Mouse (Mus musculus) retina, postnatal 1 day (tissue): ENCODE measurements around the gene Hic1.

Source experiments
- DNase-seq: peaks from one replicate; pipeline ENCODE4 v3.0.0-alpha.2; 2012

Gene Hic1

DNA sequence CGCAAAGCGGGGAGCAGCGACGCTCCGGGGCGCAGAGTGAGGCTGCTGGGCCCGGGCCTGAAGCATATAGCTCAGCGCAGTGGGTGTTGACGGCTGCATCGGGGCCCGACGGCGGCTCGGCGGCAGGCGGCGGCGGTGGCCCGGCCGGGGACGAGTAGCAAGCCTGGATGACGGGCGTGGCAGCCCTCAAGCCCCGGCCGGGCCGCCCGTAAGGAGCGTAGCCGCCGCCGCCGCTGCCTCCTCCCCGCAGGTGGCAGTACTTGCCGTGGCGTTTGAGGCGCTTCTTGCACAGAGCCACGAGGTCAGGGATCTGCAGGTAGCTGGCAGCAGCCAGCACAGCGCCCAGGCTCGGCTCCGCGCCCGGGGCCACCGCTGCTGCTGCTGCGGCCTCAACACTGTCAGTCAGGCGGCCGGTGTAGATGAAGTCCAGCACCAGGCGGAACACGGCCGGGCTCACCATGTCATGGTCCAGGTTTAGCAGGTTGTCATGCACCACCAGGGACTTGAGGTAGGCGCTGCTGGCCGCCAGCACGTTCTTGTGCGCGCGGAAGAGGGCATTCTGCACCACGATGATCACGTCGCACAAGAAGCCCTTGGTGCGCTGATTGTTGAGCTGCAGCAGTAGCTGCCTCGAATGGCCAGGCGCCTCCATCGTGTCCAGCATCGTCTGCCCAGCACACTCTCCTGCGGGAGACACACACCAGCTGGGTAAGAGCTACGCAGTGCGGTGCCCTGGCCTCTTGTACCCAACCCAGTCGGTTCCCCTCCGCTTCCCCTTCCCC, 2.3 kb downstream of the Hic1 start:
- peak; percentile 36 for DNase-seq

GRCm38 (mm10) chr11:75166193-75166842, 3.0 kb downstream of the Hic1 start:
- DNase-seq = peak; percentile 9

DNA sequence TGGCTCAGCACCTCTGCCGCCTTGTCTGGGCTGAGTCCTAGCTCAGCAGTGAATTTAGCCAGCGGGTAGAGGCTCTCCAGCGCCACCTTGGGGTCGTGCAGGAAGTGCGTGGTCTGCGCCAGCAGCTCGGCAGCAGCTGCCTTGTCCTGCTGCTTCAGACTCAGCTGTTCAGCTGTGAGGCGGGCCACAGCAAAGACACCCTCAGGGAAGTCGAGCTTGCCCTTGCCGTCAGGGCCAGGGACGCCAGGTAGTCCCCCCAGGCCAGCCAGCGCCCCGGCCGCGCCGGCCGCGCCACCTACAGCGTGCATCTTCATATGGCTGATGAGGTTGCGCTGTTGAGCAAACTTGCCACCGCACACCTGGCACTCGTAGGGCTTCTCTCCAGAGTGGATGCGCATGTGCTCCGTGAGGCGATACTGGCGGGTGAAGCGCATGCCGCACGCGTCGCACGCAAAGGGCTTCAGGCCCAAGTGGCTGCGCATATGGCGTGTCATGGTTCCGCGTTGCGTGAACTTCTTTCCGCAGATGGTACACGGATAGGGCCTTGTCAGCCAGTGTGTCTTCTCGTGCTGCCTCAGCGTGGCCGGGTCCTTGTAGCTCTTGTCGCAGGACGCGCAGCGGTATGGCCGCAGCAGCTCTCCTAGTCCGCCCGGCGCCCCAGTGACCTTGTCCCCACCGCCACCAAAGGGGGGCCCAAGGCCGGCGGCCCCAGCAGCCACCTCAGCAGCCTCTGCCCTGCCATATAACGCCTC, 3.7 kb downstream of the Hic1 start:
- peak; percentile 59 for DNase-seq

GRCm38 (mm10) chr11:75164750-75165149, 4.6 kb downstream of the Hic1 start:
- no peak for DNase-seq

DNA sequence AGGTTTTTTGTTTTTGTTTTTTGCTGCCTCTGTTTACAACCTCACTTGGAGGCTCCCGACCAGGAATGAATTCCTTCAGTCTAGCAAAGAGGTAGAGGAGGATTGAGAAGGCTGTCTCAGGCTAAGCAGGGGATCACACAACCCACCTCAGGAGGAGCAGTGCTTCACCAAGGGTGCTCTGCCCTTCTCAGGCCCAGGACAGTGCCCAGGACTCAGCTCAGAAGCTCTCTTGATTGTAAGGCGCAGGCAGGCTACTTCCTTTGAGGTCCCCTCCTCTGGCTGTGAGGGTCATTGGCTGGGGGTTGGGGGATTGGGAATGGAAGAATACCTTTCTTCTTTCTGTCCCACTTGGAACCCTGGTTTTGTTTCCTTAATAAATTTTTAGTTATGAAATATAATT, 5.3 kb downstream of the Hic1 start:
- DNase-seq = no peak

- DNase-seq = no peak
Measured at GRCm38 (mm10) chr11:75163379-75163778, 5.9 kb downstream of the Hic1 start.

DNA sequence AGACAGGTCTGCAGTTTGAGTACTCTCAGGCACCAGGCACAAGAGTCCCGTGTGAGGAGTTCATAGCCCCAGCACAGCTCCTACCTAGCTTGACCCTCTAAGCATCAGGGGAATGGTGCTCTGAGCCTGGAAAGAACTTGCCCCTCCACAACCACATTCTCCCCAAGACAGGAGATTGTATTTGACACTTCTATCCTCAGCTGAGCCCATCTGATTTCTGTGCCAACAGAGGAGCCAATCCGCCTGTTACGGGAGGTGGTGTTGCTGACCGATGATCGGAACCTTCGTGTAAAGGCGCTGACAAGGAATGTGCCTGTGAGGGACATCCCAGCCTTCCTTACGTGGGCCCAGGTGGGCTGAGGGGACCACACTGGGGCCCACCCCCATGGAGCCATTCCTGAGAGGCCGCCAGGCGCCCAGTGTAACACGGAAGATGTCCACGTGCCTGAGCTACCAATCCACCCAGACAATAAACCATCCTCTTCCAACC, 6.7 kb downstream of the Hic1 start:
- no peak for DNase-seq

- DNase-seq = no peak
Measured at GRCm38 (mm10) chr11:75161417-75162008, 7.8 kb downstream of the Hic1 start.

DNA sequence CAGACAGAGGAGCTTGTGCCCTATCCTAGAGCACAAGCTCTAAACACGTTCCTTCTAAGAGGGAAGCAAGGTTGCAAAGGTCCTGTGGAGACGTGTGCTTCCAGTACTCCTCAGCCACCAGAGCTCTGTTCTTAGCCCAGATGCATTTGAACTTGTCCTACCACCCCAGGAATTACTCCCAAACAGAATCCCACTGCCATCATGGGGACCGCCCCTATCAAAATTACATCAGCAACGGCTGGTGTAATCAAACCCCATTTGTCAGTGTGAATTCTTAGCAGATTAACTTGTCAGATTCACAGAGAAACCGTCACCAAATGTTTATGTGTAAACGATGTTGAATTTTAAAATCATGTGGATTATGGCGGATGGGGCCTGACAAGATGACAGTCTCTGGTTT, 8.4 kb downstream of the Hic1 start:
- DNase-seq = no peak

DNA sequence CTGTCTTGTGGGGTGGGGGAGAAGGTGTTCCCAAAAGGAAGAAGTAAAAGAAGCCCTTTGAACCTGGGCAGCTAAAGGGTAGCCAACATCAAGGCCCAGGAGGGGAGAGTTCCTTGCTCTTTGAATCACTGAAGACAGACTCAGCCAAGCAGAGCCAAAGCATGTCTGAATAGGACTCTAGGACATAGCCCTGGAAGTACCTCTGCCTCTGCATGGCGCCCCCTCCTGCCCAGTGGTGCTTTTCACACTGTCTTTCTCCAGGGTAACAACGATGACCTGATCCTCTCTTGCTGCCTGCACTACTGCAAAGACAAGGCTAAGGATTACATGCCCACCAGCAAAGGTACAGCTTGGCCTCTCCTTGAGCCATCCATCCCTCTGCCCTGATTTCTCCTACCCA, 9.8 kb downstream of the Hic1 start:
- no peak for DNase-seq

DNA sequence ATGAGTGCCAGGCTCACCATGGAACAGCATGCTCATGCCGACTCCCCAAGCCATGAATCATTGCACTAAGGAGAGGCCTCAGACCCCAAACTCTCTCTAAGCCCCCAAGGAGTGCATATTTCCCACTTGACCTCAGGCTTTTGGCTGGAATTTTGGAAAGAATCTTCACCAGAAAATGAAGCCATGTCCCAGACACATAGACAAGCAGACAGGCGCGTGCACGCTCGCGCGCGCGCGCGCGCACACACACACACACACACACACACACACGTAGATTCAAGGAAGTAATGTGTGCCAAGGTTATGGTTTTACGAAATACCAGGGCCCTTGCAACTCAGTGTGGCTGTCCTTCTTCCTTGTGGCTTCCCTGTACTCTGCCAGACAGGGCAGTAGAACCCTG, 10.9 kb downstream of the Hic1 start:
- DNase-seq = no peak

GRCm38 (mm10) chr11:75157901-75158300, 11.4 kb downstream of the Hic1 start:
- DNase-seq = no peak

- DNase-seq = no peak
Measured at GRCm38 (mm10) chr11:75157037-75157436, 12.3 kb downstream of the Hic1 start.

GRCm38 (mm10) chr11:75156416-75156815, 12.9 kb downstream of the Hic1 start:
- no peak for DNase-seq

GRCm38 (mm10) chr11:75155985-75156384, 13.3 kb downstream of the Hic1 start:
- no peak for DNase-seq

GRCm38 (mm10) chr11:75154053-75154585, 15.2 kb downstream of the Hic1 start:
- DNase-seq = no peak

DNA sequence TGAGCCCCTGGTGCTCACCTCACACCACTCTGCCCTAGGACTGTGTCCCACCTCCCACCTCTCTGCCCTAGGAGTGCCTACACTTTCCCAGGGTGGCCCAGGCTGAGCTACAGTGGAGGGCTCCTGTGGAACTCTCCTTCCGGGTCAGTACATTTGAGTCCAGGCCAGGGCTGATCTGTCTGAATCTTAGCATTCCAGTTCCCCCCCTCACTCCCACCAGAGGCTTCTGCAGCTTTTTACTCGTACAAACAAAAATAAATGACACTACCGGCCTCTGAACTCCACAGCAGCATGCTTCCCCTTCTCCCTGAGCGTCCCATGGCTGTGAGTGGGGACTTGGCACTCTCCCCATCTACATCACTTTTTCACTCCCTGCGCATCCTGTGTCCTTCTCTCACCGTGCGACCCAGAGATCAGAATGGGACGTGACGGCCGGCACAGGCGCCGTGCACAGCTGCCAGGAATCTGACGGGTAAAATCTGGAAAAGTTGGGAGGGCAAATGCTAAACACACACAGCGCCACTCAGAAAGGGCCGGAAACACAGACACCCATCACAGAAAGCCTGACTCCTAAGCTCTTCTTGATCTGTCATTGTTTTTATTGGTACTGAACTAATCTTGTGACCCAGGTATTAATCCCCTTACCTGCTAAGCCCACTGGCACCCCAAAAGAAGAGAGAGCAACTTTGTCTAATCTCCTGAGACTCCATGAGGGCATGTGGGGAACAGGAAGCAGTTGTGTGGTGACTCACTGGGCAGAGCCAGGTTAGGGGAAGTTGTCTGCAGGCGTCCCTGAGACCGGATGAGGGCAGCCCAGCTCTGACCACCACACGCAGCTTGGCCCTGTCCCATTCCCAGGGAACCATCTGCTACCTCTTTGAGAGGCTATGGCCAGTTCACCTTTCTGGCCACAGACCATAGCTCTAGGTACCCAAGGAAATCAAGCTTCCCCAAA, 16.4 kb downstream of the Hic1 start:
- DNase-seq = no peak

DNA sequence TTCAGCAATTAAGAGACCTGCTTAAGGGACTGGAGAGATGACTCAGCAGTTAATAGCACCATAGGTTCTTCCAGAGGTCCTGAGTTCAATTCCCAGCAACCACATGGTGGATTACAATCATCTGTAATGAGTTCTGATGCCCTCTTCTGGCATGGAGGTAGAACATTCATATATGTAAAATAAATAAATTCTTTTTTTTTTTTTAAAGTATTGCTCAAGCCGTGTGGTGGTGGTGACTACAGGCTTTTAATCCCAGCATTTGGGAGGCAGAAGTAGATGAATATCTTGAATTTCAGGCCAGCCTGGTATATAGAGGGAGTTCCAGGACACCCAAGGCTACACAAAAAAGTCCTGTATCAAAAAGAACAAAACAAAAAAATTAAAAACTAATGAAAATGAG, 19.0 kb downstream of the Hic1 start:
- no peak for DNase-seq

DNA sequence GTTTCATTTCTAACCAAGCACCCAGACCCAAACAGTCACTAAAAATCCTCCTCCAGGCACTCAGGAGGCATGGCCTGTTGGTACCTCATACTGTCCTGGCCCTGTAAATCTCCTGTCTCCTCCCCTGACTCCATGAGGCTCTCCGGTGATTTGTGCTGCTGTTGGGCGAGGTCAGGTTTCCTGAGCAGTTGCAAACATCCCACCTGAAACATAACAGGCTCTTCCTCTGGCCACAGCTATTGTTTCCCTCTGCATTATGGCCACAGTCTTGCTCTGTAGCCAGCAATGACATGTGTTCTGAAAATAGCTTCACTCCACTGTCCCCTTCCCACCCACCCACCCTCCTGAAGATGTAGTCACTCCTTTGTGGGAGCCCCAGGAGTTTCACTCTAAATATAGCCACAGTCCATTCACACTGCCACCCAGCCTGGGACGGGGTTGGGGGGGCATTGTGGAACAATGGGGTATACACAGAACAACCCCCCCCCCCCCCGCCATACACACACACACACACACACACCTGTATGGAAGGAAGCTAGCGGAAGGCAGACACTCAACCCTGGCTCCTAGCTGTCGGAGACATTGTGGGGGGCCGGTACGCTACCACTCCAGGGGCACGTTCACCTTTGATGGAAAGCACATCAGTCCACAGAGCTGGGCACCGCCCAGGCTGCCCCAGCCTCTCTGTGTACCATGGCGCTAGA, 20.8 kb downstream of the Hic1 start:
- DNase-seq = no peak

GRCm38 (mm10) chr11:75147846-75148168, 21.5 kb downstream of the Hic1 start:
- peak; percentile 29 for DNase-seq

GRCm38 (mm10) chr11:75147106-75147845, 22.0 kb downstream of the Hic1 start:
- DNase-seq = peak; percentile 71
